Mouse (Mus musculus): ENCODE results near the gene Ifi202b.
"Not testable (repeated sequence)": the region's sequence is repeated elsewhere in the genome, so short reads cannot be mapped to it uniquely, and the experiment has no call there.

GRCm38 (mm10) chr1:173942780-173943066 is 39.8 kb downstream of the Ifi202b start:
- not testable (repeated sequence) for TF ChIP-seq CTCF (IDR thresholded peaks at IDR 0.05; ENCODE audit: low read depth, low read length); POLR2A (IDR thresholded peaks at IDR 0.05; ENCODE audit: extremely low read depth, insufficient read depth, low read length)

All from liver, adult 2 months (tissue).